Mouse (Mus musculus) inflammation-experienced regulatory T-cells, adult 6 months (primary cell): ENCODE results near the gene Nfkbiz. TPM values are rescaled to one million over a fixed set of nuclear protein-coding genes. Genes with fewer than 3 reads are reported as not detected.

ENCODE experiments used
- ATAC-seq: one replicate; pipeline ENCODE4 v1.8.0; 2017
- polyA plus RNA-seq, 3 experiments: library from polyadenylated mRNA; unstranded; fragments of 100-300 nt; shearing (Covaris generic); gene quantifications; one replicate each; pipeline ENCODE4 v1.2.1; 2017

Nfkbiz gene
- polyA plus RNA-seq, 3 experiments from 2014 or later, result 24.7 to 39.2 (median 36.9) TPM

- ATAC-seq, result no peak
Observed at GRCm38 (mm10) chr16:55801629-55802028, 37.1 kb downstream of the Nfkbiz start.

- ATAC-seq, result no peak
Observed at GRCm38 (mm10) chr16:55798845-55799244, 39.9 kb downstream of the Nfkbiz start.

- ATAC-seq, result no peak
Observed at GRCm38 (mm10) chr16:55790326-55790725, 48.4 kb downstream of the Nfkbiz start.

- ATAC-seq, result no peak
Observed at GRCm38 (mm10) chr16:55789291-55789690, 49.4 kb downstream of the Nfkbiz start.

- peak; percentile 41 for ATAC-seq
Observed at GRCm38 (mm10) chr16:55788671-55789070, 50.0 kb downstream of the Nfkbiz start.

GRCm38 (mm10) chr16:55787385-55788072 is 51.2 kb downstream of the Nfkbiz start:
- peak; percentile 67 for ATAC-seq

GRCm38 (mm10) chr16:55784379-55784778 is 54.3 kb downstream of the Nfkbiz start:
- ATAC-seq, result no peak

GRCm38 (mm10) chr16:55783923-55784322 is 54.8 kb downstream of the Nfkbiz start:
- ATAC-seq, result no peak

- no peak for ATAC-seq
Observed at GRCm38 (mm10) chr16:55782911-55783310, 55.8 kb downstream of the Nfkbiz start.

GRCm38 (mm10) chr16:55781809-55782208 is 56.9 kb downstream of the Nfkbiz start:
- no peak for ATAC-seq

GRCm38 (mm10) chr16:55780958-55781558 is 57.6 kb downstream of the Nfkbiz start:
- ATAC-seq, result no peak

- ATAC-seq, result no peak
Observed at GRCm38 (mm10) chr16:55776329-55776728, 62.4 kb downstream of the Nfkbiz start.

- ATAC-seq, result peak; percentile 84
Observed at GRCm38 (mm10) chr16:55770247-55770646, 68.5 kb downstream of the Nfkbiz start.

Other genes with a start within 250 kb of the Nfkbiz start
- gene Nxpe3, start 56.4 kb upstream of the Nfkbiz start, polyA plus RNA-seq, result 10 to 100 TPM; 13.7 to 36.9 (median 22.6) TPM
- 10 to 100 TPM; 21.2 to 26.1 (median 25.2) TPM for gene Cep97, start 96.0 kb upstream of the Nfkbiz start, polyA plus RNA-seq
- gene Rpl24, start 127.4 kb upstream of the Nfkbiz start, polyA plus RNA-seq, result 1,000 to 10,000 TPM; 1,415 to 2,046 (median 1,545) TPM
- gene Zbtb11, start 135.0 kb upstream of the Nfkbiz start, polyA plus RNA-seq, result 10 to 100 TPM; 26.6 to 34.4 (median 26.8) TPM
- gene Pcnp, start 190.8 kb upstream of the Nfkbiz start, polyA plus RNA-seq, result 100 to 1,000 TPM; 229 to 302 (median 268) TPM
- 10 to 100 TPM; 24.6 to 33.4 (median 32.3) TPM for gene Trmt10c, start 198.9 kb upstream of the Nfkbiz start, polyA plus RNA-seq
- 10 to 100 TPM; 47.4 to 75.2 (median 62.0) TPM for gene Senp7, start 209.4 kb upstream of the Nfkbiz start, polyA plus RNA-seq